Mouse (Mus musculus) stomach, embryonic 15.5 days (tissue): Measurements from ENCODE around the gene Taar3. TPM values are rescaled to one million over a fixed set of nuclear protein-coding genes. Genes with fewer than 3 reads are reported as not detected.

Experiments
- ATAC-seq: fragments of 200-750 bp; cut with Nextera tagmentation; 2 replicates; pipeline ENCODE4 v1.8.0; 2017; ENCODE audit warnings: low read depth, moderate number of reproducible peaks, moderate TSS enrichment; ENCODE audit not compliant: insufficient read depth, low FRiP score
- H3K27ac ChIP-seq: fragments of 300-500 bp; sonication (generic); 2 replicates; pipeline ENCODE4 v1.5.1; 2015; ENCODE audit warnings: mild to moderate bottlenecking, inconsistent platforms
- H3K27me3 ChIP-seq: fragments of 300-500 bp; sonication (generic); replicated peaks from 2 replicates; pipeline ENCODE4 v1.6.1; 2015; ENCODE audit warnings: inconsistent platforms
- H3K36me3 ChIP-seq: fragments of 300-500 bp; sonication (generic); 2 replicates; pipeline ENCODE4 v1.6.1; 2015; ENCODE audit warnings: inconsistent platforms
- H3K4me1 ChIP-seq: fragments of 300-500 bp; sonication (generic); 2 replicates; pipeline ENCODE4 v1.6.1; 2015; ENCODE audit warnings: inconsistent platforms
- H3K4me2 ChIP-seq: fragments of 300-500 bp; sonication (generic); 2 replicates; pipeline ENCODE4 v1.6.1; 2015; ENCODE audit warnings: mild to moderate bottlenecking, inconsistent platforms
- H3K4me3 ChIP-seq: fragments of 300-500 bp; sonication (generic); replicated peaks from 2 replicates; pipeline ENCODE4 v1.5.1; 2015; ENCODE audit warnings: inconsistent platforms
- H3K9ac ChIP-seq: fragments of 300-500 bp; sonication (generic); 2 replicates; pipeline ENCODE4 v1.6.1; 2015; ENCODE audit warnings: inconsistent platforms
- H3K9me3 ChIP-seq: fragments of 300-500 bp; sonication (generic); 2 replicates; pipeline ENCODE4 v1.6.1; 2016; ENCODE audit warnings: inconsistent platforms
- WGBS: fragments of 180-500 bp; shearing (Covaris S2); methylation state at CpG from one replicate; pipeline ENCODE4 v1.1.7; 2015; 5-methylcytosine and 5-hydroxymethylcytosine counted together
- polyA plus RNA-seq: library from polyadenylated mRNA; unstranded; fragments of >200 nt; fragmentation: Nextera tagmentation; extraction: Ambion mirVana; gene quantifications from 2 replicates; pipeline ENCODE4 v1.2.1, GENCODE M21; 2015

Gene Taar3
- polyA plus RNA-seq, 1 experiment from 2014 or later = not detected

GRCm38 (mm10) chr10:23963444-23963843, 14.1 kb downstream of the Taar3 start:
- Histone ChIP-seq H3K4me3 (no peak overlapping the region), H3K36me3 (no peaks in the 10 kb centered on the region), H3K9ac (no peak overlapping the region), H3K27ac (no peak overlapping the region), H3K4me1 (peaks cover 2% of the 10 kb centered on the region; the same call in 1 of the 2 replicates), H3K4me2 (no peak overlapping the region), H3K9me3 (no peaks in the 10 kb centered on the region), H3K27me3 (no peaks in the 10 kb centered on the region)
- 42% methylated on average over 3 of the region's 3 CpGs for WGBS
- no peak for ATAC-seq

GRCm38 (mm10) chr10:23964921-23965610, 15.7 kb downstream of the Taar3 start:
- H3K4me1 ChIP-seq = no peaks in the 10 kb centered on the region
- H3K4me2 ChIP-seq = no peak overlapping the region
- no peak overlapping the region for H3K9ac ChIP-seq
- H3K27ac ChIP-seq = no peak overlapping the region
- H3K27me3 ChIP-seq = no peaks in the 10 kb centered on the region
- no peaks in the 10 kb centered on the region for H3K9me3 ChIP-seq
- H3K36me3 ChIP-seq = no peaks in the 10 kb centered on the region
- no peak for ATAC-seq
- 80% methylated on average over 6 of the region's 6 CpGs for WGBS
- H3K4me3 ChIP-seq = no peak overlapping the region

- no peak for ATAC-seq
- WGBS = 89% methylated on average over 11 of the region's 11 CpGs
These were observed 21.4 kb downstream of the Taar3 start, which contains the start of gene Taar5 for GRCm38 (mm10) chr10:23970656-23971165. TSS of gene Taar5 (plus strand) at chr10:23970706.

GRCm38 (mm10) chr10:23971256-23971655, 21.9 kb downstream of the Taar3 start:
- Histone ChIP-seq H3K9me3 (no peaks in the 10 kb centered on the region), H3K27ac (no peak overlapping the region), H3K4me2 (no peak overlapping the region), H3K27me3 (no peaks in the 10 kb centered on the region), H3K9ac (no peak overlapping the region), H3K4me1 (no peaks in the 10 kb centered on the region), H3K4me3 (no peak overlapping the region), H3K36me3 (no peaks in the 10 kb centered on the region)
- 80% methylated on average over 5 of the region's 5 CpGs for WGBS
- no peak for ATAC-seq

More at GRCm38 (mm10) chr10:23970656-23971165, 21.4 kb downstream of the Taar3 start, which contains the start of gene Taar5:
- Histone ChIP-seq H3K9ac (no peak within 1 kb of the TSS), H3K27ac (no peak within 1 kb of the TSS), H3K27me3 (no peaks in the 10 kb centered on the region), H3K9me3 (no peaks in the 10 kb centered on the region), H3K4me3 (no peak within 1 kb of the TSS), H3K4me2 (no peak within 1 kb of the TSS), H3K4me1 (no peaks in the 10 kb centered on the region), H3K36me3 (no peaks in the 10 kb centered on the region)

GRCm38 (mm10) chr10:23977958-23978357, 28.6 kb downstream of the Taar3 start:
- no peaks in the 10 kb centered on the region for H3K27me3 ChIP-seq
- H3K9me3 ChIP-seq = no peaks in the 10 kb centered on the region
- H3K36me3 ChIP-seq = no peaks in the 10 kb centered on the region
- no peak overlapping the region for H3K4me2 ChIP-seq
- WGBS = 51% methylated on average over 4 of the region's 4 CpGs
- no peak for ATAC-seq
- no peak overlapping the region for H3K4me3 ChIP-seq
- no peak overlapping the region for H3K9ac ChIP-seq
- no peaks in the 10 kb centered on the region for H3K4me1 ChIP-seq
- no peak overlapping the region for H3K27ac ChIP-seq

- Histone ChIP-seq H3K27ac (no peak overlapping the region), H3K9ac (no peak overlapping the region), H3K4me3 (no peak overlapping the region), H3K4me2 (no peak overlapping the region), H3K9me3 (no peaks in the 10 kb centered on the region), H3K4me1 (no peaks in the 10 kb centered on the region), H3K27me3 (no peaks in the 10 kb centered on the region), H3K36me3 (no peaks in the 10 kb centered on the region)
- WGBS = 40% methylated on average over 16 of the region's 16 CpGs
- ATAC-seq = peak; percentile 35; the same call in 1 of the 2 replicates
These were observed 29.7 kb downstream of the Taar3 start for GRCm38 (mm10) chr10:23978901-23979705.

GRCm38 (mm10) chr10:23985546-23985945, 36.2 kb downstream of the Taar3 start, which contains the start of gene Taar6:
TSS of gene Taar6 (minus strand) at chr10:23985646.
- Histone ChIP-seq H3K27me3 (no peaks in the 10 kb centered on the region), H3K4me1 (no peaks in the 10 kb centered on the region), H3K4me3 (no peak within 1 kb of the TSS), H3K27ac (no peak within 1 kb of the TSS), H3K4me2 (no peak within 1 kb of the TSS), H3K9me3 (no peaks in the 10 kb centered on the region), H3K9ac (no peak within 1 kb of the TSS), H3K36me3 (no peaks in the 10 kb centered on the region)
- ATAC-seq = no peak
- WGBS = 71% methylated on average over 8 of the region's 8 CpGs

- H3K4me2 ChIP-seq = no peak overlapping the region
- H3K36me3 ChIP-seq = no peaks in the 10 kb centered on the region
- no peak for ATAC-seq
- no peak overlapping the region for H3K27ac ChIP-seq
- no peak overlapping the region for H3K9ac ChIP-seq
- no peak overlapping the region for H3K4me3 ChIP-seq
- H3K4me1 ChIP-seq = no peaks in the 10 kb centered on the region
- WGBS = 77% methylated on average over 5 of the region's 5 CpGs
- H3K9me3 ChIP-seq = no peaks in the 10 kb centered on the region
- H3K27me3 ChIP-seq = no peaks in the 10 kb centered on the region
These were observed 37.1 kb downstream of the Taar3 start for GRCm38 (mm10) chr10:23986419-23986818.

GRCm38 (mm10) chr10:23993381-23993780, 44.0 kb downstream of the Taar3 start, which contains the start of gene Taar7a:
TSS of gene Taar7a (minus strand) at chr10:23993481.
- Histone ChIP-seq H3K4me2 (no peak within 1 kb of the TSS), H3K9me3 (no peaks in the 10 kb centered on the region), H3K9ac (no peak within 1 kb of the TSS), H3K27ac (no peak within 1 kb of the TSS), H3K36me3 (no peaks in the 10 kb centered on the region), H3K4me1 (no peaks in the 10 kb centered on the region), H3K27me3 (no peaks in the 10 kb centered on the region), H3K4me3 (no peak within 1 kb of the TSS)
- no peak for ATAC-seq
- 84% methylated on average over 3 of the region's 3 CpGs for WGBS

- H3K4me3 ChIP-seq = no peak within 1 kb of the TSS
- WGBS = 60% methylated on average over 1 of the region's 1 CpGs
- ATAC-seq = no peak
- H3K36me3 ChIP-seq = no peaks in the 10 kb centered on the region
- no peaks in the 10 kb centered on the region for H3K4me1 ChIP-seq
- H3K27me3 ChIP-seq = no peaks in the 10 kb centered on the region
- no peaks in the 10 kb centered on the region for H3K9me3 ChIP-seq
- H3K9ac ChIP-seq = no peak within 1 kb of the TSS
- no peak within 1 kb of the TSS for H3K27ac ChIP-seq
- H3K4me2 ChIP-seq = no peak within 1 kb of the TSS
These were observed 50.3 kb downstream of the Taar3 start, which contains the start of gene Taar7b for GRCm38 (mm10) chr10:23999639-24000038. TSS of gene Taar7b (plus strand) at chr10:23999939.
